Mouse (Mus musculus) heart, adult 8-10 months (tissue): ENCODE measurements at regions not wholly inside any gene's neighbourhood (a gene's known extent, or its start where the extent isn't known, plus 50 kb on each side); places are given as distances from the start of the nearest gene placed in this dataset.
"Not testable (repeated sequence)": the region's sequence is repeated elsewhere in the genome, so short reads cannot be mapped to it uniquely, and the experiment has no call there.

Source experiments
- DNase-seq: peaks from one replicate; pipeline ENCODE4 v3.0.0; 2022; ENCODE audit warnings: low spot score

DNA sequence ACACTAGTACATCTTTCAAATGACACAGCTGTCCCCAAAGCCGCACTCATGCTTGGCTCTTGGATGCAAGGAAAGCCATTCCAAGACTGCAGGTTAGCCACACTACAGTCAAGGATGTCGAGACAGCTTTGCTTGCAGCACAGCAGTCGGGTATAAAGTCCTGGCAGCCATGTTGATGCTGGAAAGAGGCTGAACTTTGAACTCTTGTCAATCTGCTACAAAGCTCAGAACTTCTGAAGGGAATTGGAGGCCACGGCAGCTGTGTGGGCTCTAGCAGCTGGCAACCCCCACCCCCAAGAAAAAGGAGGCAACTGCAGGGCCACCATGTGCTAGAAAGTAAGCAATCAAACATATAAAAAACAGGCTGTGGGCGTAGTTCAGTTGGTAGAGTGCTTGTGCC is 90.0 kb upstream of the Zcchc2 start:
- DNase-seq, result no peak

DNA sequence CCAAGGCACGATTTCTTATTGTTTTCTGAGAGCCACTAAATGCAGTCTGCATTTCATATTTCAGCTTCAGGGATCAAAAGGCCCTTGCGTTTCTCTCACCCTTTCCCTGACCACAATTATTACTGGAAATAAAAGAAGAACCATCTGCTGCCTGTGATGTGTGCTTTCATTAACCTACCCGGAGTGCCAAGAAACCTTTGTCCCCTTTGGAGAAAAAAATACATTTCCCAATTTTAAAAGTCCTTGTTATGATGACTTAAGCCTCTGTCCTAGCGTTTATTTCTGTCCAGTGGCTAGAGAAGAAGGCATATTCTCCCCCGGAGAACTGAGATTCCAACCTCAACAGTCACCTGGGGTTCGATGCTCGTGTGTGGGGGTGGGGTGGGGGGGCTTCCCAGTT is 89.3 kb upstream of the Zcchc2 start:
- DNase-seq, result no peak

DNA sequence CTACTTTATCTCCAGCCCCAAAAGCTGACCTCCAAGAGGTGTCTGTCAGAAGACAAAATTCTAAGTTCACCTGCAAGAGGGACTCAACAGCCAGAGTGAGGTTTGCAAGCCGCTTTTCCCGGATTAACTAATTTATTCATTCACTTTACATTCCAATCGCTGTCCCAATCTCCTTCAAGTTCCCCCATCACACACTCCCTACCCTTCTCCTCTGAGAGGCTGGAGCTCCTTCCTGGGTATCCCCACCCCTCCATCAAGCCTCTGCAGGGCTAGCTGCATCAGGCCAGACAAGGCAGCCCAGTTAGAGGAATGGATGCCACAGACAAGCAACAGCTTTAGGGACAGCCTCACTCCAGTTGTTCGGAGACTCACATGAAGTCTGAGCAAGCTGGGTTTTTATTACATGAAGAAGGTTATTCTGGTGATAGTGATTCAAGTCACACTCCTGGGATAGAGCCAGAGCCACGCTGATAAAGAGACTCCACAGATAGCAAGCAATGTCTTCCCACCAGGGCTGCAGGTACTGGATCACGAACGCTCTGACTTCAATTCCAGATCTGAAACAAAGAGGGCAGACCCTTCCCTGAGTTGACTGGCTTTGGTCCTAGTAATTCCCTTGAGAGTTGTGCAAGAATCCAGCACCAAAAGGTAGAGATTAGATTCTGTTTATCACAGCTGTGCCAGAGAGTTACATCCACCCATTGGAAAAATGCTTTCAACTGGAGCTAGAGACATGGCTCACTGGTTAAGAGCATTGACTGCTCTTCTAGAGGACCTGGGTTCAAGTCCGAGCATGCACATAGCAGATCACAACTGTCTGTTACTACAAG is 86.7 kb upstream of the Zcchc2 start:
- DNase-seq, result no peak

DNA sequence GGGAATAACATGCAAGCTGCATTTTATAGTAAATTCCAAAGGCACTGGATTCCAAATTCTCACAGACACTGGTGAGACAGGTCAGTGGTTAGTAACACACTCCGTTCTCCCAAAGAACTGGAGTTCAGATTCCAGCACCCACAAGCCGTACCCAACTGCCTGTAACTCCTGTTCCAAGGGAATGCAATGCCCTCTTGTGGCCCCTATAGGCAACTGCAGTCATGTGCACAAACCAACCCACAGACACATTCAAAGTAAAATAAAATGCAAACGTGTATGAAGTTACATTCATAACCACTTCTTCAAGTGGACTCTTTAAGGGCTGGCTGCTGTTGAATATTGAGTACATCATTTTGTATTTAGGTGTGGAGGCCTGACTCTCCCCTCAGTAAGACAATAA is 85.5 kb upstream of the Zcchc2 start:
- no peak for DNase-seq

DNA sequence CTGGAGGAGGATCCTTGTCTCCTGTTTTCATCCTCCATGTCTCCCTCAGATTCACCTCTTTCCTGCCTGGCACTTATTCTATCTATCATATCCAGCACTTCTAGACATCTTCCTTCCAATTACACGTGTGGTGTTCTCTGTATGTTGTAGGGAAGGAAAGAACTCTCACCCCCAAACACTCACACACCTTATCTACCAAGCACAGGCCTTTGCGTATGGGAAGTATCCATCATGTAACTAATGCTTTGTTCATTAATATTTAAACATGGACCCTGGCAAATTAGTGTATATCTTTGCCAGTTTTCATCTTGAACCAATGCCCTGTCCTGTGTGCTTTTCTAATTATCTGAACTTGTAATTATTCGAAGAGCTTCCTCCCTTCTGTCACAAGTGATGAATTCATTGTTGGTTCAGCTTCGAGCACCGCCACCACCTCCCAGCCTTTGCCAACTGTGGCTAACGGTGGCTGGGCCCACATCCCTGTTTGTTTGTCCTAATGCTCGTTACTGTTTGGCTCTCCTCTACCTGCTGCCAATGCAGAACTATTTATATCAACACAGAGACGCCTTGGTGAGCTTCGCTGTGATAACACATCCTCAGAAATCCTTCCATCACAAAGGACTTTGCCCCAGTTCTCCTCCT is 84.3 kb upstream of the Zcchc2 start:
- DNase-seq, result peak; percentile 38

DNA sequence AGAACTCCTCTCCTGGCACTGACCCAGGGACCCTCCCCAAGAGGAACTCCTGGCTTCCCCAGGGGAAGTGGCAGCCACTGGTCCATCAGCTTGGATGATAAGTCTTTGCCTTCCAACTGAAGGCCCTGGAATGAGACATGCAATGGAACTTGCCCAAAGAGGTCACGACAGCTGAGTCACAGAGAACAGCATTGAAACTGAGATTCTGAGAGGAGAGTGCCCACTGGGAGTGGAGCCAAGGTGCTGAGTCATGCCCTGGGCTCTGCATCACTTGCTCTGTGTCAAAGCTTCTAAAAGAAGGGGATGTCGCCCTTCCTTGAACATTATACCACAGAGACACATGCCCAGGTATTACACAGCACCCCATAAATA is 83.8 kb upstream of the Zcchc2 start:
- peak; percentile 68 for DNase-seq

DNA sequence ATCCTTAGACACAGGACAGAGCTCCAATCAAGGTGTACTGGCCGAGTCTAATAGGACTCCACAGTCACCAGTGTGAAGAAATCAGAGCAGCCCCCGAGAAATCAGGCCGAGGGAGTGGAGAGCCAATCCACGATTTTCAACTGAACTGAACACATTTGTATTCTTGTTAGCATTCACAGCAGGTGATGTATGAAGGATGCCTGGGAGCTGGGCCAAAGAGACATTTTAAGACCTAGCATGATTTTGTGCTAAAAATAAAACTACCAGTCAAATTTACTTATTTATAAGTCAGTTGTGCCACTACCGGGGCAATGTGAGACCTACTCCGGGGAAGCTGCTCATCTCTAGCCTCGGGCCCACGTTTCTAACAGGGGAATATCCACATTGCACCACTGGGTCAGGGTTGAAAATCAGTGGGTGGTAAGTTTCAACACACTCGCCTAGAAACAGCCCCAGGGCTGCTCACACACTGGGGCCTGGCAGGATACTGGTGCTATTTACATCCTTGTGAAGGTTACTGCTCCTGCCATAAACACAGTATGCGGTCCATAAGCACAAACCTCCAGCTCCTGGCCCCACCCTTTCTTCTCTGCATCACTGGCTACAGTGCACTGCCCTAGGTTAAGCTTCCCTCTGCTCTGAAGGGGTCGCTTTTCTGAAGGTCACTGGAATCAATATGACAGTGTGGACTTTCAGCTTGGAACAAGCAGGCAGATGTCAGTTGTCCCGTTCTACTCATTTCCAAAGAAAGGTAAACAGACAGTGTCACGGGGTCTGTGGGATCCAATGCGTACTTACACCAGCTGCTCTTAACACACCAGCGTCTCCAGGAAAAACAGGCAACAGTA is 82.0 kb upstream of the Zcchc2 start:
- peak; percentile 23 for DNase-seq

DNA sequence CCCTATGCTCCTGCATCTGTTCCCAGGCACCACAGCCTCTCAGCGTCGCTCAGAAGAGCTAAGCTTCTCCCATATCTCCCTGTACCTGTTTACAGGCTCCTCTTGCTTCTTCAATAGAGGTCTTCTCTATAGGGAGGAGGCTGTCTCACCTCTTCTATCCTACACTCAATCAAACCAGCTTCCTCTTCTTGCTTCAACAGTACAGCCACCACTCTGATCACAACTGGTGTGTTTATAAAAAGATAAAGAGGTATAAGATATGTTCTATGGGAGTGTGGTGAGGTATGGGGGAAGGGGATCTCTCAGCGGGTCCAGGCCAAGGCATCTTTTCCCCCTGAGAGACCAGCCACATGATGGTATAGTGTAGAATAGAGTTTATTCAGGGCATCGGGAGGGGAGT is 81.1 kb upstream of the Zcchc2 start:
- no peak for DNase-seq

DNA sequence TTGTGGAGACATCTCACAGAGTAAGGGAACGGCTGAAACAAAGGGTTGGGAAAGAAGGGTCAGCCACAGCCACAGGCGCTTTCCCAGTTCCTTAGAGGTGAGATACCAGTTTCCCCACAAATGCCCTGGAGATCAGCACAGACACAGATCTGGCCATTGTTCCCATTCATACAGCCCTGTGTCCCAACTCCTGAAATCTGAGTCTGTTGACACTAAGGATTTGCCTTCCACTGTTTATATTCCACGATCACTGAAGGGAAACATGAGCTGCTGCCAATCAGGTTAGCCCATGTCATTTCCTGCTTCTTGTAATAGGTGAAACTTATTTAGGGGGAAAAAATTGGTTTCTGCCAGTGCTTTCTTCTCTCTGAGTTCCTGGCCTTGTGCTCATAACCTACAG is 78.5 kb upstream of the Zcchc2 start:
- DNase-seq, result no peak

DNA sequence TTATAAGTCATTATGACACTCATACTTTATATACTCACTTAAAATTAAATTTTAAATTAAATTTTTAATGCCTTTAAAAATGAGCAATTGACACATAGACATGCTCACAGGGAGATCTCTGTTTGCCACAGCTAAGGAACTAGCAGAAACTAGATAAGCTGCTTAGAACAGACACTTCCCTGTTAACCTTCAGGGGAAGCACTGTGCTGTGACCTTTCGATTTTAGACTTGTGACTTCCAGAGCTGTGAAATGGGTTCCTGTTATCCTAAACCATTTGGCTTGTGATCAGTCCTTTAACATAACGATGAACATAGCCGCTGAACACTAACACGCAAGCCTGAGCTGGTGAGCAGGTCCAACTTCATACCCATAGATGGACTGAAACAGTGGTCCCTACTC is 68.4 kb upstream of the Zcchc2 start:
- DNase-seq, result no peak

DNA sequence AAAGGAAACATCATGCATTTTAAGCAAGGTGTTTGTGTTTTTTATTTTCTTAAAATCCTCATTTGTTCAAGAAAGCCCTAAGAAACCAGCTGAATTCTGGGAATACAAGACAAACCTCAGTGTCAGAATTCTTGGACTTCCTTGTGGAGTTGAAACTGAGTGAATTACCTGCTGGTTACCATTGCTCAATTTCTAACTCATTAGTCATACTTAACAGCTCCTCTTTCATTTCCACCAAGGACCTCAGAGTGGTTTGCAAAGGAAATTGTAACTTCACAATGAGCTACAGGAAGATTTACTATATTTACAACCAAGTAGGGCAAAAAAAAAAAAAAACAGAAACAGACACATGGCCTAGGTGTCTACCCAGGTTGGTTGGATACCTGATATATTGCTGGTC is 67.6 kb upstream of the Zcchc2 start:
- no peak for DNase-seq

DNA sequence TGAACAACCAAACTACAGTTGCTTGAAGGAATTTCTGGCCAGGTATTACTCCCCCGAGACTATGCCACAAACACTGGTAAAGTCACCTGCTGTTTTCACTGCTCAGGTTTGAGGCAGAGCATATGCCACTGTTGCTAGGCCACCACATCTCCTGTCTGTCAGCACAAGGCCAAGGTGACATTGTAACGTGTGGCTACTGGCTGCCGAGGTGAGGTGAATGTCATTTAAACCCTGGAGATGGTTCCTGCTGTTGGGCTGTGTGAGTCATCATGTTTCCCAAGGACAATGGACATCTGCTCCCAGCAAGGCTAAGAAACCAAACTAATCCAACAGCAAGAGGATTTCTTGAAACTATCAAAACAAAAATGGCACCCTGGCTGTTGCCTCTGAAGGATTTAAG is 67.2 kb upstream of the Zcchc2 start:
- DNase-seq, result no peak

DNA sequence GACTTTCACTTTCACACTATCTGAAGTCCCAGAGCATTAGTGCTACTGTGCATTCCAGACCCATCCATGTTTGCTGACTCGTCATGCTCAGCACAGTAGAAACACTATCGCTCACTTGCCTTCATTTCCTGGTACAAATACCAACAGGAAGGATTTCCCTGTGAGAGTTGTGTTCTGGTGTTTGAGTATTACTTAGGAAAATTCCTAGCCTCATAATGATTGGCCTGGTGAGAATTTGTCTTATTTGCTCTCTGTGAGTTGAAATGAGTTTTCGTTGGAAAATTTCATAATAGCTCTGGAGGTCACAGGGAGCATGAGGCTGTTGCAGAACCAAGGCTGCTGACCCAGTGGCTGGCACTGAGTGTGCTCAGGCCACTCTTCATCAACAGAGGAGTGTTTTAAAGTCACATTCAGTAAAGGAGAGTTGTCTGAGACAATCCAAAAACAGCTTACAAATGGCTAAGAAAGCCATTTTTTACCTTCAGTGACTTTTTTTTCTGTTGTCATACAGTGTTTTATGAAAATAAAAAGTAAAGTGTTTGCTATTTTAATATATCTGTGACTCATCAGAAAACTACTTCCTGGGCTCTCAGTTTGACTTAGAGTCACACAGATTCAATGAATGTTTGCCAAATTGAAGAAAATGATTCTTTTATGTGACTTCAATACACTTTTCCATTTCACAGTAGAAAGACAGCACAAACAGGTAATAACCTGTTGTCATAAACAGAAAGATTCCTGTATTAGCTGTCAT is 64.4 kb upstream of the Zcchc2 start:
- DNase-seq, result no peak

DNA sequence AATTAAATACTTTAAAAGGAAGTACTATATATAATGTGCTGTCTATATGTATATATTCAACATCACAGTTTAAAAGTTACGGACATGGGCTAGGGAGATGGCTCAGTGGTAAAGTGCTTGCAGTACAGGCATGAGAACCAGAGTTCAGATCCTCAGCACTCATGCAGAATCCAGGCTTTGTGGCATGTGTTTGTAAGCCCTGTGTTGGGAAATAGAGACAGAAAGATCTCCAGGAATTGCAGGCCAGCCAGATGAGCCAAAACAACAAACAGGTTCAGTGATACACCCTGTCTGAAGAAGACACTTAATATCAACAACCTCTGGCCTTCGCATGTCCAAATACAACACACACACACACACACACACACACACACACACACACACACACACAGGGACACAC is 63.3 kb upstream of the Zcchc2 start:
- DNase-seq, result no peak

DNA sequence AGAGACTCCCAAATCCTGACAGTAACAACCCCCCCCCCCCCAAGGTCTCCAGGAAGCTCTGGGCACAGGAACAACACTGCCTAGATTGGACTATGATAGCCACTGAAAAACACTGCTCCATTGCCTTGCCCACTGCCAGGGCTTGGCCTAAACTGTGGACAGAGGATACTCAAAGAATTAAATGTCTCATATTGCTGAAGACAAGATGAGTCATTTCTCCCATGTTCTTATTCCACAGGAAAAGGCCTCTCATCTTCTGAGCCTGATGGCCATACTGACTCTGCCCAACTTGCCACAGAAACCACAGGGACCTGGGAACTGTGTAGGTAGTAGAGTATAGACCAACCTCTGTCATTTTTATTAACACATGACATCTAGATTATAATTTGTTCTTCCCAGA is 59.4 kb upstream of the Zcchc2 start:
- DNase-seq, result no peak

DNA sequence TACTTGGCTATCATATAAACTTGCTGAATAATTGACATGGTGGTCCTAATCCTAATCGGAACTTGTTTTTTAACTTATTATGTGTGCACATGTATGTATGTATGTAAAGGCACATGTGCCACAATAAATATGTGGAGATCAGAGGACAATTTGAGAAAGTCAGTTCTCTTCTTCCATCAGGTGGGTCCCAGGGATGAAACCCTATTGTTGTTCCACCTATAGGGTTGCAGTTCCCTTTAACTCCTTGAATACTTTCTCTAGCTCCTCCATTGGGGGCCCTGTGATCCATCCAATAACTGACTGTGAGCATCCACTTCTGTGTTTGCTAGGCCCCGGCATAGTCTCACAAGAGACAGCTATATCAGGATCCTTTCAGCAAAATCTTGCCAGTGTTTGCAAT is 56.0 kb upstream of the Zcchc2 start:
- not testable (repeated sequence) for DNase-seq
